Mouse (Mus musculus) erythroblast, embryonic 14.5 days (primary cell): ENCODE measurements around the gene Vps4b.

Experiments
- GATA1 ChIP-seq: IDR thresholded peaks from 2 replicates; pipeline ENCODE4 v1.6.1; 2012; ENCODE audit warnings: low read length, inconsistent platforms, mixed read lengths
- TAL1 ChIP-seq: IDR thresholded peaks from 3 replicates; pipeline ENCODE4 v1.6.1; 2012; ENCODE audit warnings: low read length, inconsistent platforms, mixed read lengths

- TF ChIP-seq GATA1 (no peak), TAL1 (no peak)
Observed at GRCm38 (mm10) chr1:106716141-106716540, 80.4 kb downstream of the Vps4b start.
